Mouse (Mus musculus) liver, adult (tissue): ENCODE results near the gene Taf8.

Experiments used
- GATA4 ChIP-seq: IDR thresholded peaks from 2 replicates; pipeline ENCODE4 v1.6.1; 2014; ENCODE audit warnings: mild to moderate bottlenecking, low read length; ENCODE audit not compliant: insufficient replicate concordance

The Taf8 gene

GRCm38 (mm10) chr17:47501946-47502706 is at the start of gene Taf8:
TSS of gene Taf8 (minus strand) at chr17:47502292.
- no peak for TF ChIP-seq GATA4

DNA sequence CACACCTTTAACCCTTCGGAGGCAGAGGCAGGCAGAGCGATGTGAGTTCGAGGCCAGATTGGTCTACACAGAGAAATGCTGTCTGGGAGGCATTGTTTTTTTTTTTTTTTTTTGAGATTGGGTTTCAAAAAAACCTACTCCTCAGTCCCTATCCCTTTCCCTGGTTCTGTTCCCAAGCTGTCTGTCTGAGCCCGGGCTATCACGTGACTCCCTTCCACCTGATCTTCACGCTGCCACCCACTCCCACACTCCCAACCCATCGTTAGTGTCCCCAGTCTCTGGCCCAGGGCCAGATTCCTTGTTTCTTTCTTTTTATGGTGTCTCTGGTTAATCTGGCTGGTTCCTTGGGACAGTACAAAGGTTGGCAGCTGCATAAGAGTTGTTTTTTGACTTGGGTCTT is 49.0 kb upstream of the Taf8 start:
- no peak for TF ChIP-seq GATA4

GRCm38 (mm10) chr17:47545861-47546331 is 43.8 kb upstream of the Taf8 start:
- TF ChIP-seq GATA4, result no peak

GRCm38 (mm10) chr17:47545154-47545553 is 43.1 kb upstream of the Taf8 start:
- no peak for TF ChIP-seq GATA4

- TF ChIP-seq GATA4, result no peak
Observed at GRCm38 (mm10) chr17:47543051-47543650, 41.1 kb upstream of the Taf8 start.

- TF ChIP-seq GATA4, result no peak
Observed at GRCm38 (mm10) chr17:47542061-47542460, 40.0 kb upstream of the Taf8 start.

DNA sequence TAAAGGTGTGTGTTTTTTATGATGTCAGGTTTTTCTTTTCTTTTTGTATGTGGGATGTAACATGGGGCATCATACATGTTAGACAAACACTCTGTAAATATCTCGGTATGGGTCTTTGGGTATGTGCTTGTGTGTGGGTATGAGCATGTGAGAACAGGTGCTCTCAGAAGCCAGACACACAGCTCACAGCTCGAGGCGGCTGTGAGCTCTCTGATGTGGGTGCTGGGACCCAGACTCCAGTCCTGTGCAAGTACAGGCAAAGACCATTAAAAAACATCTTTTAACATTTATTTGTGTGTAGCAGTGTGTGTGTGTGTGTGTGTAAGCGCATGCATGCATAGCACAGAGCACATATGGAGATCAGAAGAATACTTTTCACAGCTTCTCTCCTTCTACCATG is 37.0 kb upstream of the Taf8 start:
- TF ChIP-seq GATA4, result no peak

DNA sequence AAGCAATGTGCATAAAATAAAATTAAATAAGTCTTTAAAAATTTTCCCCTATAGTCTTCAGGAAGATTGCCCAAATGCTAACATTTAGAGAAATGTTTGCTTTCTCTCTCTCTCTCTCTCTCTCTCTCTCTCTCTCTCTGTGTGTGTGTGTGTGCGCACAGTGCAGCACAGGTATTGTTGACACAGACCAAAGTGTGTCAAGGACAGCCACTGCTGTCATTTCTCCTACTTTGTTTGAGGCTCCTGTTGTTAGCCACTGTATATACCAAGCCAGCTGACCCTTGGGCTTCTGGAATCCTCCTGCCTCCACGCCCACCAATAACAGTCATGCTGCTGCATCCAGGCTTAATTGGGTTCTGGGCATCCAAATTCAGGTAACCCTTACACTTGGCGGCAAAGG is 36.0 kb upstream of the Taf8 start:
- no peak for TF ChIP-seq GATA4

DNA sequence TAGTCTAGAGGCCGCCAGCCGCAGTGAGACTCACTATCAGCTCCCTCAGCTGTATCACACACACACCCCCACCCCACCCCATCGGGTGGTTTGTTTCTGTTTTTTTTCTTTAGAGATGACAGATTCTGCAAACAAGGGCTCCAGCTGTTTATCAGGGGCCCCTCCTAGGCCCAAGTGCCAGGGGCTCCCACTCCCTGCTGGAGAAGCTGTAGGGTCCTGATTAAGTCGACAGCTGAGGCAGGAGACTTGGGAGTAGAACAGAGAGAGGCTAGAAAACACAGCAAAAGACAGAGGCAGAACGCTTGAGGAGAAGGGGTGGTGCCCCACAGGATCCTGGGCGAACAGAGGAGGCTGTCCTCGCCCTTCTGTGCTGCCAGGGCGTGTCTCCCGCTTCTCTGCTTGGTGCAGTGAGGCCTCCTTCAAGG is 33.7 kb upstream of the Taf8 start:
- no peak for TF ChIP-seq GATA4

GRCm38 (mm10) chr17:47533691-47534090 is 31.6 kb upstream of the Taf8 start:
- TF ChIP-seq GATA4, result no peak

- TF ChIP-seq GATA4, result no peak
Observed at GRCm38 (mm10) chr17:47532364-47532763, 30.3 kb upstream of the Taf8 start.

DNA sequence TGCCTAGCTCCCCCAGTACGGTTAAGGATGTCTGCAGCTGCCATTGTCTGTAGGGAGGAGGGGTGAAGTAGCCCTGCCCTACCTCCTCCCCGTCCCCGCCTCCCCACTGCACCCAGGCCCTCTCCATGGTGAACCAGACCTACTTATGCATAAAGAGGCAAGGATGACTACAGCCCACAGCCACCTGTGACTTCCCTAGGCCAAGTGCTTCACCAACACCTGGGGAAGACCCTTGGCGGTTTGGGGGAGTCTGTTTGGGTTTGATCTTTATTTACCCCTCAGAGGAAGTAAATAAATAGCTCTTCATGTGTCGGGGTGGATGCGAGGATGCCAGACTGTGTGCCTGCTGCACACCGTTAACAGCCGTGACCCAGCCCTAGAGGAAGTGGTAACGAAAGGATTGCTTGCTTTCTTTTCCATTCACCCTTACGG is 29.3 kb upstream of the Taf8 start:
- TF ChIP-seq GATA4, result no peak

DNA sequence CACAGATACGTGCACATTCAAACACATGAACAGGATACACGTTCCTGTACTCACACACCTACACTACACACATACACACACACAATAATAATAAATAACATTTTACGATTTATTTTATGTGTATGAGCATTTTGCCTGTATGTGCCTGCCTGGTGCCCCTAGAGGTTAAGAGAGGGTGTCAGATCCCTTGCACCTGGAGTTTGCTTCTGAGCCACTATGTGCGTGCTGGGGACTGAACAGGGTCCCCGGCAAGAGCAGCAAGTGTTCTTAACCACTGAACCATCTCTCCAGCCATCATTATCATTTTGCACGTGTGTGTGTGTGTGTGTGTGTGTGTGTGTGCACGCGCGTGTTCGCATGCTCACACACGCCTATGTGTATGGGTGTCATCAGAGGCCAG is 27.5 kb upstream of the Taf8 start:
- no peak for TF ChIP-seq GATA4

- TF ChIP-seq GATA4, result no peak
Observed at GRCm38 (mm10) chr17:47528919-47529318, 26.8 kb upstream of the Taf8 start.

- no peak for TF ChIP-seq GATA4
Observed at GRCm38 (mm10) chr17:47527581-47528300, 25.6 kb upstream of the Taf8 start.
